Mouse (Mus musculus): ENCODE results near the gene Smim1.
A peak's percentile ranks its signal among the peaks of the same experiment; 100 is the strongest.

Gene Smim1

GRCm38 (mm10) chr4:154025641-154026440, at the start of gene Smim1:
Gene Smim1 (minus strand): TSS chr4:154026230.
- peak; percentile 79 for DNase-seq (ENCODE audit: low spot score)

GRCm38 (mm10) chr4:154071941-154072340, 45.9 kb upstream of the Smim1 start:
- no peak for DNase-seq (ENCODE audit: low spot score)

GRCm38 (mm10) chr4:154071521-154071920, 45.5 kb upstream of the Smim1 start:
- no peak for DNase-seq (ENCODE audit: low spot score)

- DNase-seq (ENCODE audit: low spot score): peak; percentile 61
Measured at GRCm38 (mm10) chr4:154070896-154071295, 44.9 kb upstream of the Smim1 start.

GRCm38 (mm10) chr4:154064827-154065773, 39.1 kb upstream of the Smim1 start:
- peak; percentile 74 for DNase-seq (ENCODE audit: low spot score)

GRCm38 (mm10) chr4:154057696-154058095, 31.7 kb upstream of the Smim1 start:
- DNase-seq (ENCODE audit: low spot score): no peak

- no peak for DNase-seq (ENCODE audit: low spot score)
Measured at GRCm38 (mm10) chr4:154056661-154057060, 30.6 kb upstream of the Smim1 start.

GRCm38 (mm10) chr4:154056046-154056445, 30.0 kb upstream of the Smim1 start:
- DNase-seq (ENCODE audit: low spot score): no peak

GRCm38 (mm10) chr4:154055482-154055881, 29.5 kb upstream of the Smim1 start:
- no peak for DNase-seq (ENCODE audit: low spot score)

GRCm38 (mm10) chr4:154053065-154053464, 27.0 kb upstream of the Smim1 start:
- no peak for DNase-seq (ENCODE audit: low spot score)

- DNase-seq (ENCODE audit: low spot score): no peak
Measured at GRCm38 (mm10) chr4:154051401-154051800, 25.4 kb upstream of the Smim1 start.

- DNase-seq (ENCODE audit: low spot score): no peak
Measured at GRCm38 (mm10) chr4:154045837-154046236, 19.8 kb upstream of the Smim1 start.

- no peak for DNase-seq (ENCODE audit: low spot score)
Measured at GRCm38 (mm10) chr4:154042577-154042976, 16.5 kb upstream of the Smim1 start, which contains the start of gene Ccdc27. Gene Ccdc27 (minus strand): TSS chr4:154042677.

GRCm38 (mm10) chr4:154037123-154037522, 11.1 kb upstream of the Smim1 start:
- DNase-seq (ENCODE audit: low spot score): no peak

GRCm38 (mm10) chr4:154028646-154029045, 2.6 kb upstream of the Smim1 start:
- DNase-seq (ENCODE audit: low spot score): peak; percentile 44

- no peak for DNase-seq (ENCODE audit: low spot score)
Measured at GRCm38 (mm10) chr4:154028066-154028465, 2.0 kb upstream of the Smim1 start.

GRCm38 (mm10) chr4:154026441-154026761, 371 bp upstream of the Smim1 start:
- no peak for DNase-seq (ENCODE audit: low spot score)

GRCm38 (mm10) chr4:154024729-154025521, 1.1 kb downstream of the Smim1 start:
- DNase-seq (ENCODE audit: low spot score): no peak

GRCm38 (mm10) chr4:154023754-154024601, 2.1 kb downstream of the Smim1 start:
- peak; percentile 9 for DNase-seq (ENCODE audit: low spot score)

GRCm38 (mm10) chr4:154022844-154023243, 3.2 kb downstream of the Smim1 start:
- no peak for DNase-seq (ENCODE audit: low spot score)

GRCm38 (mm10) chr4:154022407-154022806, 3.6 kb downstream of the Smim1 start:
- DNase-seq (ENCODE audit: low spot score): no peak
